Mouse (Mus musculus): ENCODE results near the gene Cep170b. TPM values are rescaled to one million over a fixed set of nuclear protein-coding genes. Genes with fewer than 3 reads are reported as not detected.
A peak's percentile ranks its signal among the peaks of the same experiment; 100 is the strongest.

The Cep170b gene
- polyA plus RNA-seq, 1 experiment from 2014 or later, result 6.1 TPM

DNA sequence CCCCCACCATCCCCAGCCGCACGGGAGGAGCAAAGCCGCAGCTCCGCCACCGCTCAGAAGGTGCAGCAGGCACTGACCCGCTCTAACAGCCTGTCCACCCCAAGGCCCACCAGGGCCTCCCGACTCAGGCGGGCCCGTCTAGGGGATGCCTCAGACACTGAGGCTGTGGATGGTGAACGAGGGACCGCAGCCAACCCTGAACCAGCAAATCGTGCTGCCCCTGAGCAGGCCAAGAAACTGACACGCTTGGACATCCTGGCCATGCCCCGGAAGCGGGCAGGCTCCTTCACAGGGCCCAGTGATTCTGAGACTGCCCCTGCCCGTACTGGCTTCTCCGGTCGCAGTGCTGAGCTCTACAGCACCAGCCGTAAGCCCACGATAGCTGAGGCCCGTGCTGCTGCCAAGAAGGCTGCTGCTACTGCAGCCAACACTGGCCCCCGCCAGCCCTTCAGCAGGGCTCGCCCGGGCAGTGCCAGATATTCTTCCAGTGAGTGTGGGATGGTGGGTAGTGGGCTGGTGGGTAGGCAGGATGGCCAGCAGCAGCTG, 18.8 kb downstream of the Cep170b start:
- Histone ChIP-seq H3K36me3 (ENCODE audit: control insufficient read depth, insufficient read depth, low read length) (peaks cover 36% of the 10 kb centered on the region), H3K9ac (ENCODE audit: low read length) (no peak overlapping the region), H3K4me1 (ENCODE audit: control insufficient read depth in 2 of 2, insufficient read depth in 2 of 2, low read length in 2 of 2) (peaks cover 9 to 12% of the 10 kb centered on the region in 2 experiments), H3K4me3 (ENCODE audit: control insufficient read depth in 1 of 2, insufficient read depth in 1 of 2, low read depth in 1 of 2, low read length in 2 of 2) (no peak overlapping the region), H3K4me2 (ENCODE audit: low read length) (no peak overlapping the region), H3K27ac (replicated peaks in 1 of 2; ENCODE audit: control insufficient read depth in 1 of 2, insufficient read depth in 1 of 2, low read depth in 2 of 2, low read length in 2 of 2) (no peak overlapping the region), H3K27me3 (ENCODE audit: control insufficient read depth, insufficient read depth, low read length) (no peaks in the 10 kb centered on the region), H3K9me3 (ENCODE audit: control insufficient read depth, low read length) (no peaks in the 10 kb centered on the region)
- ATAC-seq (ENCODE audit: insufficient number of reproducible peaks, insufficient read depth, low FRiP score, low read depth), result no peak
- WGBS, result 88% methylated on average over 24 of the region's 24 CpGs

DNA sequence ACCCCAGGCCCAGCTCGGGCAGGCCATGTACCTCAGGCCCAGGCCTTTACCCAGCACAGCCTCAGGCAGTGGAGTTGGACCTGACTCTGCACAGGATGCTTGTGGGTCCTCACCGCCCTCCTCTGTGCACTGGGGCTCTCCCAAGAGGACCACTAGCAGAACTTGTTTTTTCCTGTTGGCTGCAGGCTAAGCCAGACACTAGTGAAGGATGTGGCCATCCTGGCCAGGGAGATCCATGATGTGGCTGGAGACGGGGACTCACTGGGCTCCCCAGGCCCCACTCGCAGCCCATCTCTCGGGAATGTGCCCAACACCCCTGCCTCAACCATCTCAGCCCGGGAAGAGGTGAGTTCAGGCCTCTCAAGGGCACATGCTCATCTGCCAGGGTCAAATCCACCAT, 22.5 kb downstream of the Cep170b start:
- peak; percentile 4; the same call in 1 of the 2 replicates for ATAC-seq (ENCODE audit: insufficient number of reproducible peaks, insufficient read depth, low FRiP score, low read depth)
- H3K36me3 ChIP-seq (ENCODE audit: control insufficient read depth, insufficient read depth, low read length), result peaks cover 22% of the 10 kb centered on the region

DNA sequence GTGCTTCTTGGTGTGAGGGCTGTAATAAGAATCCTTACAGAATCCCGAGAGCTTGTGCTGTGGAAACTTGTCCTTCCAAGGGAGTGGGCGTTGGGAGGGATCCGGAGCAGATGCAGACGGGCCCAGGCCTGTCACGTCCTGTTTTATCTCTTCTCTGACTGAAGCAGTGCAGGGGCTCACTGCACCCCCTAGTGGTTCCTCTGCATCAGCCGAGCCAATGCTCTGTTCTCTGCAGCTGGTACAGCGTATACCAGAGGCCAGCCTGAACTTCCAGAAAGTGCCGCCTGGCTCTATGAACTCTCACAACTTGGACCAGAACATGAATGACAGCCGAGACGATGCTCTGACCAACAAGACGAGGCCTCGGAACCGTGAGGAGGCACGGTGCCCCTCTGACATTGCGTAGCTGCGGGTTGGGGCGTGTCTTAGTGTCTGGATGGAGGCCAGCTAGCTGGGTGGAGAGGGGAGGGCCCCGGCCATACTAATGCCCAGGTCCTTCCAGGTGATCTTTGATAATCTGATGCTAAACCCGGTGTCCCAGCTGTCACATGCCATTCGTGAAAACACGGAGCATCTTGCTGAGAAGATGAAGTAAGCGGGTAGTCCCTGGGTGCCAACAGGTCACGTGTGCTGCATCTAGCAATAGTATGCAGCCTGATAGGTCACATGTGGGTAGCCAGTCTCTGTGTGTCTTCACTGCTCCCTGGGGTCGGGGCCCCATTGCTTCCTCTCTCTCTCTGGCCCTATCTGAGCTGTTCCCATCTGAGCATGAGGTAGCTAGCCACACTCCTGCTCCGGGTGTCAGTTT, 23.1 kb downstream of the Cep170b start:
- Histone ChIP-seq H3K4me1 (ENCODE audit: control insufficient read depth in 2 of 2, insufficient read depth in 2 of 2, low read length in 2 of 2) (peaks cover 11 to 24% of the 10 kb centered on the region in 2 experiments), H3K36me3 (ENCODE audit: control insufficient read depth, insufficient read depth, low read length) (peaks cover 16% of the 10 kb centered on the region), H3K27ac (replicated peaks in 1 of 2; ENCODE audit: control insufficient read depth in 1 of 2, insufficient read depth in 1 of 2, low read depth in 2 of 2, low read length in 2 of 2) (peak overlapping the region; percentile 45 to 55; a peak in 3 of 4 replicates), H3K4me3 (ENCODE audit: control insufficient read depth in 1 of 2, insufficient read depth in 1 of 2, low read depth in 1 of 2, low read length in 2 of 2) (no peak overlapping the region), H3K9me3 (ENCODE audit: control insufficient read depth, low read length) (no peaks in the 10 kb centered on the region), H3K4me2 (ENCODE audit: low read length) (peak overlapping the region; percentile 18; the same call in 1 of the 2 replicates), H3K9ac (ENCODE audit: low read length) (peak overlapping the region; percentile 56), H3K27me3 (ENCODE audit: control insufficient read depth, insufficient read depth, low read length) (no peaks in the 10 kb centered on the region)
- ATAC-seq (ENCODE audit: insufficient number of reproducible peaks, insufficient read depth, low FRiP score, low read depth), result peak; percentile 66
- WGBS, result 50% methylated on average over 25 of the region's 25 CpGs

More for the DNA sequence above, 22.5 kb downstream of the Cep170b start:
- peaks cover 11 to 24% of the 10 kb centered on the region in 2 experiments for H3K4me1 ChIP-seq (ENCODE audit: control insufficient read depth in 2 of 2, insufficient read depth in 2 of 2, low read length in 2 of 2)
- no peaks in the 10 kb centered on the region for H3K9me3 ChIP-seq (ENCODE audit: control insufficient read depth, low read length)
- peak overlapping the region; percentile 56 for H3K9ac ChIP-seq (ENCODE audit: low read length)
- 56% methylated on average over 6 of the region's 6 CpGs for WGBS
- no peaks in the 10 kb centered on the region for H3K27me3 ChIP-seq (ENCODE audit: control insufficient read depth, insufficient read depth, low read length)
- H3K4me2 ChIP-seq (ENCODE audit: low read length), result peak overlapping the region; percentile 18; the same call in 1 of the 2 replicates
- H3K4me3 ChIP-seq (ENCODE audit: control insufficient read depth in 1 of 2, insufficient read depth in 1 of 2, low read depth in 1 of 2, low read length in 2 of 2), result no peak overlapping the region
- H3K27ac ChIP-seq (replicated peaks in 1 of 2; ENCODE audit: control insufficient read depth in 1 of 2, insufficient read depth in 1 of 2, low read depth in 2 of 2, low read length in 2 of 2), result peak overlapping the region; percentile 45 to 55; a peak in 3 of 4 replicates

DNA sequence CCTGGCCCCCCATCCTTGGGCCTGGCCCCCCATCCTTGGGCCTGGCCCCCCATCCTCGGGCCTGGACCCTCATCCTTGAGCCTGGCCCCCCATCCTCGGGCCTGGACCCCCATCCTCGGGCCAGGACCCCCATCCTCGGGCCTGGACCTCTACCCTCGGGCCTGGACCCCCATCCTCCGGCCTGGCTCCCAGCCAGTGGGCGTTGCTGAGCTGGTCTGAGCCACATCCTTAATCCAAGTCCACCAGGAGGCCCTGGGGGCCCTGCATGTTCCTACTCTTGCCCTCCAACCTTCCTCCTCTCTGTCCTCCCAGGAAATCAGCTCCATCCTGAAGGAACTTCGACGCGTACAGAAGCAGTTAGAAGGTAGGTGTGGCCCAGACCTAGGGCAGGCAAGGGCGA, 24.0 kb downstream of the Cep170b start:
- Histone ChIP-seq H3K9me3 (ENCODE audit: control insufficient read depth, low read length) (no peaks in the 10 kb centered on the region), H3K4me3 (ENCODE audit: control insufficient read depth in 1 of 2, insufficient read depth in 1 of 2, low read depth in 1 of 2, low read length in 2 of 2) (no peak overlapping the region), H3K4me2 (ENCODE audit: low read length) (no peak overlapping the region), H3K9ac (ENCODE audit: low read length) (0 out of 2 replicates have a peak overlapping the region, but pooled peaks have one; percentile 21), H3K27ac (replicated peaks in 1 of 2; ENCODE audit: control insufficient read depth in 1 of 2, insufficient read depth in 1 of 2, low read depth in 2 of 2, low read length in 2 of 2) (no peak overlapping the region), H3K36me3 (ENCODE audit: control insufficient read depth, insufficient read depth, low read length) (peaks cover 10% of the 10 kb centered on the region; the same call in 1 of the 2 replicates), H3K4me1 (ENCODE audit: control insufficient read depth in 2 of 2, insufficient read depth in 2 of 2, low read length in 2 of 2) (peaks cover 11 to 24% of the 10 kb centered on the region in 2 experiments), H3K27me3 (ENCODE audit: control insufficient read depth, insufficient read depth, low read length) (no peaks in the 10 kb centered on the region)
- no peak for ATAC-seq (ENCODE audit: insufficient number of reproducible peaks, insufficient read depth, low FRiP score, low read depth)
- 84% methylated on average over 10 of the region's 11 CpGs for WGBS

DNA sequence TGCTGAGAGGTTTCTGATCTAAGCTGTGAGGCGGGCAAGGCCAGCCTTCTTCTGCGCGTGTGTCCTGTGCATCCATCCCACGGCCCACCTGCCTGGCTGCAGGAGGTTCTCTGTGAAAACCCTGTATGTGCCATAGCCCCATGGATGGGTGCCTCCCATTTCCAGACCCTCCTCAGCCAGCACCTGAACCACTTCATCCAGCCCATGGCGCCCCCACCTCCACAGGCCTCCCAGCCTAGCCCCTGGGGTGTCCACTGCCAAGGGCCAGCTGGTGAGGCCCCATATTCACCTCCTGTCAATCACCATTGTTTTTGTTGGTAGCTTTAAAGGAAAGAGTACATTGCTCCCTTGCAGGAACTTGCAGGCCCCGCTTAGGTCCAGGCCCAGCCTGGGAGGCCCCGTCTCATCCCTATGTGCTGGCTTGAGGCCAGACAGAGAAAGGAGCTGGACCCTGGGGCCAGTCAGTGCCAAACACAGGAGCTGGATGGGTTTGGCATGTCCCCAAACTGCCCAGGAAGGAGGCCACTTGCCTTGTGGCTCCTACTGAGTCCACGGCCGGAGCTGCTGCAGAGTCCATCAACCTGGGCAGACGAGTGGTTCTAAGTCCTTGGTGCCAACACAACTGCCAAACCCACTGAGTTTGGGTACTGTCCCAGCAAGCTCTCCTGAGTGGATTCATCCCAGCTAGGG, 24.8 kb downstream of the Cep170b start:
- Histone ChIP-seq H3K27ac (replicated peaks in 1 of 2; ENCODE audit: control insufficient read depth in 1 of 2, insufficient read depth in 1 of 2, low read depth in 2 of 2, low read length in 2 of 2) (no peak overlapping the region), H3K9ac (ENCODE audit: low read length) (no peak overlapping the region), H3K4me2 (ENCODE audit: low read length) (no peak overlapping the region), H3K36me3 (ENCODE audit: control insufficient read depth, insufficient read depth, low read length) (peaks cover 10% of the 10 kb centered on the region; the same call in 1 of the 2 replicates), H3K4me3 (ENCODE audit: control insufficient read depth in 1 of 2, insufficient read depth in 1 of 2, low read depth in 1 of 2, low read length in 2 of 2) (no peak overlapping the region), H3K9me3 (ENCODE audit: control insufficient read depth, low read length) (no peaks in the 10 kb centered on the region), H3K27me3 (ENCODE audit: control insufficient read depth, insufficient read depth, low read length) (no peaks in the 10 kb centered on the region), H3K4me1 (ENCODE audit: control insufficient read depth in 2 of 2, insufficient read depth in 2 of 2, low read length in 2 of 2) (peaks cover 11 to 24% of the 10 kb centered on the region in 2 experiments)
- 74% methylated on average over 10 of the region's 10 CpGs for WGBS
- ATAC-seq (ENCODE audit: insufficient number of reproducible peaks, insufficient read depth, low FRiP score, low read depth), result no peak

DNA sequence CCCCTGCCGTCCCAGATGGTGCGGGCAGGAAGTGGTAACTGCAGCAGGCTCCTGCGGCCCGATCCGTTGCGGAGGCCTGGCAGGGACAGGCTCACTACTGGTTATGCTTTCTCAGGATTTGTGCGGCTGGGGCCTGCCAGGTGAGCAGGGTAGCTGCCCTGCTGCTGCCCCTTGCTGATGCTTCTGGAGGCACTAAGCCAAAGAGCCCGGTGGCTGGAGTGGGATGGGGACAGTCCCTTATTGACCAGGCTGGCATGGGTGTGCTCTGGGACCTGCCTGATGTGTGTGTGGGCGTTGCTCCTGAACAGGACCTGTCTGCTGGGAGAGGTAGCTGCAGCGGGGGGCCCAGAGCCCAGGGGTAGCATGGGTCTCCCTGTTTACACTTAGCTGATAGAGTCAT, 25.5 kb downstream of the Cep170b start:
- no peak overlapping the region for H3K27ac ChIP-seq (replicated peaks in 1 of 2; ENCODE audit: control insufficient read depth in 1 of 2, insufficient read depth in 1 of 2, low read depth in 2 of 2, low read length in 2 of 2)
- H3K9ac ChIP-seq (ENCODE audit: low read length), result no peak overlapping the region
- peaks cover 10% of the 10 kb centered on the region; the same call in 1 of the 2 replicates for H3K36me3 ChIP-seq (ENCODE audit: control insufficient read depth, insufficient read depth, low read length)
- H3K4me3 ChIP-seq (ENCODE audit: control insufficient read depth in 1 of 2, insufficient read depth in 1 of 2, low read depth in 1 of 2, low read length in 2 of 2), result no peak overlapping the region
- no peak overlapping the region for H3K4me2 ChIP-seq (ENCODE audit: low read length)
- ATAC-seq (ENCODE audit: insufficient number of reproducible peaks, insufficient read depth, low FRiP score, low read depth), result no peak
- WGBS, result 82% methylated on average over 10 of the region's 10 CpGs
- no peaks in the 10 kb centered on the region for H3K9me3 ChIP-seq (ENCODE audit: control insufficient read depth, low read length)
- H3K27me3 ChIP-seq (ENCODE audit: control insufficient read depth, insufficient read depth, low read length), result no peaks in the 10 kb centered on the region
- H3K4me1 ChIP-seq (ENCODE audit: control insufficient read depth in 2 of 2, insufficient read depth in 2 of 2, low read length in 2 of 2), result peaks cover 11 to 24% of the 10 kb centered on the region in 2 experiments

DNA sequence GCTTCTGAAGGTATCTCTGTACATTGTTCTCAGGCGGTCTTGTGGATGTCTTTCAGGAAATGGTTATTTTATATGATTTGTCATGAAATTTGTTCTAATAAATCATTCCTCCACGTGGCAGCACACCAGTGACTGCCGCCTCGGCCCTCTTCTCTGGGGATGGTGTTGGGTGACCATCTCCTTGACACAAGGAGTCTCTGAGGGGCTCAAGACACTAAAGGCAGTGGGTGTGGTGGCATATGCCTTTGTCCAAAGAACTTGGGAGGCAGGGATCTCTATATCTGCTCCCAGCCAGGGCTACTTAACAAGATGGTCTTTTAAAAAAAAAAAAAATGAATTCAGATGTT, 26.2 kb downstream of the Cep170b start:
- Histone ChIP-seq H3K9me3 (ENCODE audit: control insufficient read depth, low read length) (no peaks in the 10 kb centered on the region), H3K27me3 (ENCODE audit: control insufficient read depth, insufficient read depth, low read length) (peaks cover 4% of the 10 kb centered on the region; the same call in 1 of the 2 replicates), H3K4me3 (ENCODE audit: control insufficient read depth in 1 of 2, insufficient read depth in 1 of 2, low read depth in 1 of 2, low read length in 2 of 2) (no peak overlapping the region), H3K4me1 (ENCODE audit: control insufficient read depth in 2 of 2, insufficient read depth in 2 of 2, low read length in 2 of 2) (peaks cover 11 to 24% of the 10 kb centered on the region in 2 experiments), H3K36me3 (ENCODE audit: control insufficient read depth, insufficient read depth, low read length) (peaks cover 10% of the 10 kb centered on the region; the same call in 1 of the 2 replicates), H3K27ac (replicated peaks in 1 of 2; ENCODE audit: control insufficient read depth in 1 of 2, insufficient read depth in 1 of 2, low read depth in 2 of 2, low read length in 2 of 2) (no peak overlapping the region), H3K4me2 (ENCODE audit: low read length) (no peak overlapping the region), H3K9ac (ENCODE audit: low read length) (no peak overlapping the region)
- 70% methylated on average over 4 of the region's 4 CpGs for WGBS
- ATAC-seq (ENCODE audit: insufficient number of reproducible peaks, insufficient read depth, low FRiP score, low read depth), result no peak

Data from heart, embryonic 14.5 days (tissue).